Mouse (Mus musculus) limb, embryonic 11.5 days (tissue): Measurements from ENCODE around the gene Plcb1. TPM values are rescaled to one million over a fixed set of nuclear protein-coding genes. Genes with fewer than 3 reads are reported as not detected.

Experiments
- ATAC-seq: fragments of 200-750 bp; cut with Nextera tagmentation; 2 replicates; pipeline ENCODE4 v1.8.0; 2017; ENCODE audit warnings: low read depth; ENCODE audit not compliant: insufficient number of reproducible peaks, low FRiP score, low TSS enrichment
- DNase-seq: peaks from one replicate; pipeline ENCODE4 v3.0.0-alpha.2; 2015; ENCODE audit warnings: low spot score
- H3K27ac ChIP-seq: fragments of 300-500 bp; sonication (generic); replicated peaks from 2 replicates; pipeline ENCODE4 v1.5.1; 2014; ENCODE audit warnings: low read depth, mild to moderate bottlenecking, low read length
- H3K27me3 ChIP-seq: fragments of 300-500 bp; sonication (generic); 2 replicates; pipeline ENCODE4 v1.6.1; 2014; ENCODE audit warnings: mild to moderate bottlenecking, low read length, mixed read lengths; ENCODE audit not compliant: control insufficient read depth, insufficient read depth
- H3K36me3 ChIP-seq: fragments of 300-500 bp; sonication (generic); 2 replicates; pipeline ENCODE4 v1.6.1; 2014; ENCODE audit warnings: mild to moderate bottlenecking, low read length, moderate library complexity, mixed read lengths; ENCODE audit not compliant: control insufficient read depth, insufficient read depth
- H3K4me1 ChIP-seq: fragments of 300-500 bp; sonication (generic); 2 replicates; pipeline ENCODE4 v1.6.1; 2014; ENCODE audit warnings: low read length, mixed read lengths; ENCODE audit not compliant: control insufficient read depth, insufficient read depth
- H3K4me2 ChIP-seq: fragments of 300-500 bp; sonication (generic); 2 replicates; pipeline ENCODE4 v1.6.1; 2014; ENCODE audit warnings: low read depth, mild to moderate bottlenecking, moderate library complexity; ENCODE audit not compliant: severe bottlenecking
- H3K4me3 ChIP-seq: fragments of 300-500 bp; sonication (generic); 2 replicates; pipeline ENCODE4 v1.5.1; 2014; ENCODE audit warnings: low read depth, low read length
- H3K9ac ChIP-seq: fragments of 300-500 bp; sonication (generic); 2 replicates; pipeline ENCODE4 v1.6.1; 2014; ENCODE audit warnings: mild to moderate bottlenecking, low read length
- H3K9me3 ChIP-seq: fragments of 300-500 bp; sonication (generic); 2 replicates; pipeline ENCODE4 v1.6.1; 2016; ENCODE audit warnings: low read length; ENCODE audit not compliant: control insufficient read depth
- WGBS: fragments of 180-500 bp; shearing (Covaris S2); extraction: QIAGEN DNeasy Blood & Tissue Kit; methylation state at CpG from one replicate; pipeline ENCODE4 v1.1.7; 2014; 5-methylcytosine and 5-hydroxymethylcytosine counted together
- polyA plus RNA-seq: library from polyadenylated mRNA; unstranded; fragments of >200 nt; fragmentation: Nextera tagmentation; extraction: Ambion mirVana; gene quantifications from 2 replicates; pipeline ENCODE4 v1.2.1, GENCODE M21; 2014

Plcb1 gene
- polyA plus RNA-seq, 1 experiment from 2014 or later, result 10.4 TPM

- H3K27me3 ChIP-seq, result no peaks in the 10 kb centered on the region
- no peak overlapping the region for H3K27ac ChIP-seq
- H3K4me1 ChIP-seq, result no peaks in the 10 kb centered on the region
- DNase-seq, result no peak
- no peaks in the 10 kb centered on the region for H3K9me3 ChIP-seq
- H3K4me2 ChIP-seq, result no peak overlapping the region
- no peak overlapping the region for H3K4me3 ChIP-seq
- no peak overlapping the region for H3K9ac ChIP-seq
- H3K36me3 ChIP-seq, result no peaks in the 10 kb centered on the region
- no peak for ATAC-seq
- 63% methylated on average over 3 of the region's 3 CpGs for WGBS
Observed at GRCm38 (mm10) chr2:134845239-134845738, 59.4 kb downstream of the Plcb1 start.

GRCm38 (mm10) chr2:134846555-134846954 is 60.7 kb downstream of the Plcb1 start:
- H3K9ac ChIP-seq, result no peak overlapping the region
- H3K36me3 ChIP-seq, result no peaks in the 10 kb centered on the region
- WGBS, result 90% methylated on average over 3 of the region's 3 CpGs
- no peak overlapping the region for H3K27ac ChIP-seq
- ATAC-seq (no peak), DNase-seq (no peak)
- no peak overlapping the region for H3K4me2 ChIP-seq
- H3K4me3 ChIP-seq, result no peak overlapping the region
- no peaks in the 10 kb centered on the region for H3K9me3 ChIP-seq
- no peaks in the 10 kb centered on the region for H3K4me1 ChIP-seq
- no peaks in the 10 kb centered on the region for H3K27me3 ChIP-seq

GRCm38 (mm10) chr2:134851189-134852171 is 65.6 kb downstream of the Plcb1 start:
- 89% methylated on average over 13 of the region's 13 CpGs for whole genome bisulfite sequencing

GRCm38 (mm10) chr2:134856239-134856638 is 70.4 kb downstream of the Plcb1 start:
- Histone ChIP-seq H3K4me3 (no peak overlapping the region), H3K9ac (no peak overlapping the region), H3K4me2 (no peak overlapping the region), H3K36me3 (no peaks in the 10 kb centered on the region), H3K27ac (no peak overlapping the region), H3K27me3 (no peaks in the 10 kb centered on the region), H3K4me1 (no peaks in the 10 kb centered on the region), H3K9me3 (no peaks in the 10 kb centered on the region)
- no peak for DNase-seq
- ATAC-seq, result no peak

More at GRCm38 (mm10) chr2:134851189-134852171, 65.6 kb downstream of the Plcb1 start:
- Histone ChIP-seq H3K9ac (no peak overlapping the region), H3K4me3 (no peak overlapping the region), H3K4me2 (no peak overlapping the region), H3K4me1 (no peaks in the 10 kb centered on the region), H3K27me3 (no peaks in the 10 kb centered on the region), H3K27ac (no peak overlapping the region), H3K36me3 (no peaks in the 10 kb centered on the region), H3K9me3 (no peaks in the 10 kb centered on the region)
- DNase-seq (no peak), ATAC-seq (no peak)

- Histone ChIP-seq H3K27me3 (no peaks in the 10 kb centered on the region), H3K9me3 (no peaks in the 10 kb centered on the region), H3K27ac (no peak overlapping the region), H3K4me2 (no peak overlapping the region), H3K4me3 (no peak overlapping the region), H3K4me1 (no peaks in the 10 kb centered on the region), H3K9ac (no peak overlapping the region), H3K36me3 (no peaks in the 10 kb centered on the region)
- WGBS, result 54% methylated on average over 2 of the region's 2 CpGs
- DNase-seq (no peak), ATAC-seq (no peak)
Observed at GRCm38 (mm10) chr2:134856691-134857090, 70.8 kb downstream of the Plcb1 start.

GRCm38 (mm10) chr2:134864985-134865645 is 79.2 kb downstream of the Plcb1 start:
- no peak for DNase-seq
- H3K4me1 ChIP-seq, result no peaks in the 10 kb centered on the region
- 86% methylated on average over 7 of the region's 7 CpGs for WGBS
- H3K9me3 ChIP-seq, result no peaks in the 10 kb centered on the region
- H3K4me2 ChIP-seq, result no peak overlapping the region
- no peak for ATAC-seq
- H3K9ac ChIP-seq, result no peak overlapping the region
- no peak overlapping the region for H3K4me3 ChIP-seq
- no peaks in the 10 kb centered on the region for H3K36me3 ChIP-seq
- no peaks in the 10 kb centered on the region for H3K27me3 ChIP-seq
- H3K27ac ChIP-seq, result no peak overlapping the region

- no peaks in the 10 kb centered on the region for H3K9me3 ChIP-seq
- H3K4me2 ChIP-seq, result no peak overlapping the region
- H3K4me1 ChIP-seq, result no peaks in the 10 kb centered on the region
- H3K36me3 ChIP-seq, result no peaks in the 10 kb centered on the region
- WGBS, result 92% methylated on average over 6 of the region's 6 CpGs
- H3K27ac ChIP-seq, result no peak overlapping the region
- no peak overlapping the region for H3K9ac ChIP-seq
- no peaks in the 10 kb centered on the region for H3K27me3 ChIP-seq
- no peak overlapping the region for H3K4me3 ChIP-seq
- no peak for DNase-seq
- no peak for ATAC-seq
Observed at GRCm38 (mm10) chr2:134867381-134867780, 81.5 kb downstream of the Plcb1 start.

- no peak for DNase-seq
- Histone ChIP-seq H3K27me3 (no peaks in the 10 kb centered on the region), H3K4me3 (no peak overlapping the region)
Observed at GRCm38 (mm10) chr2:134871692-134872489, 86.0 kb downstream of the Plcb1 start.

More at GRCm38 (mm10) chr2:134871692-134872489, 86.0 kb downstream of the Plcb1 start:
- H3K4me1 ChIP-seq, result no peaks in the 10 kb centered on the region
- H3K4me2 ChIP-seq, result no peak overlapping the region
- no peak overlapping the region for H3K27ac ChIP-seq
- no peaks in the 10 kb centered on the region for H3K36me3 ChIP-seq
- 86% methylated on average over 9 of the region's 9 CpGs for WGBS
- no peak for ATAC-seq
- H3K9me3 ChIP-seq, result no peaks in the 10 kb centered on the region
- H3K9ac ChIP-seq, result no peak overlapping the region
